Mouse (Mus musculus) B cell, adult (primary cell): ENCODE data around the gene Rp2. TPM values are rescaled to one million over a fixed set of nuclear protein-coding genes. Genes with fewer than 3 reads are reported as not detected.

ENCODE experiments used
- total RNA-seq: library from RNA; stranded (reverse); gene quantifications from 4 replicates; pipeline ENCODE4 v1.2.4, GENCODE M21; 2023; ENCODE audit not compliant: inconsistent age

The Rp2 gene
- 36.8 to 38.6 TPM (median 37.6 TPM) in 4 replicates for total RNA-seq

DNA sequence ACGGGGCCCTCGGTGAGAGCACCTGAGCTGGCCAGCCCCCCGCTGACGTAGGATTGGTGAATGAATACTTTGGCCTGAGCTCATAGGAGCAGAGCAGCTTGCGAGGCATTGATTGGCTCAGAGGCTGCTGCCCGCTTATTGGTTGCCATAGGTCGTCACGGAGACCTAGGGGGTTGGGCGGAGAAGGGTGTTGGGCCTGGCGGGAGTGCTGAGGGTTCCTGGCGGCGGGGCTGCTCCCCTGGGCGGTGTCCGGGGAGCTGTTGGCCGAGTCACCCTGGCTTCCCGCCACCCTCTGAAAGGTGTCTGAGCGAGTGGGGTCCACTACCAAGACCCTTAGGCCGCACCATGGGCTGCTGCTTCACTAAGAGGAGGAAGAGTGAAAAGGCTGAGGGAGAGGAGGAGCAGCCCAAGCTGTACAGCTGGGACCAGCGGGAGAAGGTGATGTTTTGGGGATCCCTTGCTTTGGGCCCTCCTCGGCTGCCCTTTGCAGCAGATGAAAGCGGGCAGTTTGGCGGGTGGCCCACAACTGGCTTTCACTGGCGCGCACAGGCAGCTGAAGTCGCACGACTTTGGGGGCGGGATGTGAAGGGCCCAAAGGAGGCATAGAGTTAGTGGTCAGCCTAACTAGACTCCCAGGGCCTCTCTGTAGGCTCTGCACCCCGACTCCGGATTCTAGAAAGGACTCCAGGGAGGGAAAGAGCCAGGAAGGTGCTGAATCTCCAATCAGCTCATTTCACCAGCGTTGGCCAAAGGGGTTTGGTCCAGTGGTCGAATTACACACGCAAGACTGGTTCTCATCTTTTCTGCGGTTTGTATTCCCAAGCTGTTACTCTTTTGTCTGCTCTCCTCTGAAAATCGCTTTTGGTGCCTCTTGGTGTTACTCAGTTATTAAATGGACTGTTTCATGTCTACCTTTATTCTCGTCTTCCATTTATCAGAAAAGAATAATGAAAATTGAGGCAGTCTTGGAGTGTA is at the start of gene Rp2:
Rp2 (plus strand) TSS at position 91 of the 975 bp plus-strand sequence.

DNA sequence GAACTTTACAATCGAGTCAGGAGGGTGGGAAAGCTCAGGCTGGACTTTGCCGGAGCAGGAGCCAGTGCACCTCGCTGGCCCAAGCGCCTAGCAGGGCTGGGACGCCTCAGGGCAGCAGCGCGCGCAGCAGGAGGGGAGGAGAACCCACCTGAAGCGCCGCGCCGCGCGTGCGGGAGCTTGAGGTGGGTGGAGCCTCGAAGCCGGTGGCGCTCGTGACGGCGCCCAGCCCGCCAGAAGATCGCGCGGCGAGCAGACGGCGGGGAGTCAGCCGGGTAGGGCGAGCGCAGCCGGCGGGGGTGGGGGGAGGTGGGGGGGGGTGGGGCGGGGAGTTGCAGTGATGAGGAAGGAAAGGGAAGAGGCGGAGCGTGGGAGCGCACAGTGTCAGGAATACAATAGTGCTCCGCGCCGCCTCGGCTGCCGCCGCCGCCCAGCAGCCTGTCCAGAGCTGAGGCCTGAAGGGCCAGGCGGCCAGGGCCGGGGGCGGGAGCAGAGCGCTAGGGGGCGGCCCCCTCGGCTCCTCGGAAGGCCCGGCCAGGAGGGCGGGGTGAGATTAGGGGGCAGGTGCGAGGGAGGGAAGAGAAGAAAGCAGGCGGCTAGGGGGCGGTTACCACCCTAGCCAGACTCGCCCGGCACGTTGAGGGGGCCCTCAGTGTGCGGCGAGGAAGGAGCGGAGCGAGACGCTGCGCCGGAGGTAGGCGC is 61.0 kb downstream of the Rp2 start, which contains the start of gene Jade3:
Jade3 (plus strand) TSS at position 549 of the 699 bp plus-strand sequence.

Other genes with a start within 250 kb of the Rp2 start
- 75.5 to 91.2 TPM (median 81.3 TPM) in 4 replicates for gene Slc9a7, start 72.7 kb upstream of the Rp2 start, total RNA-seq
- gene Jade3, start 61.2 kb downstream of the Rp2 start, total RNA-seq: 4.8 to 5.4 TPM (median 5.0 TPM) in 4 replicates
- not detected in 4 replicates for gene Rgn, start 185.3 kb downstream of the Rp2 start, total RNA-seq